21 mouse cellular contexts compared by ENCODE assay signal in genomic region chr5:53202748-53203147, GRCm38 (mm10). TPM values are rescaled to one million over a fixed set of nuclear protein-coding genes. Genes with fewer than 3 reads are reported as not detected.
DNase-seq lines count a peak whose midpoint lies in the region; ATAC-seq and TF ChIP-seq lines count a peak whose summit lies in the region.
"Had no signal": no experiment of that assay in that cellular context is flagged by ENCODE, and none has a peak within 500 bp of the region (broad histone marks: within the 10 kb centered on the region; RNA-seq: fewer than 3 reads in every experiment).

No protein-coding gene starts in this region.

- TF ChIP-seq CTCF in intestine, postnatal 0 days (IDR thresholded peaks at IDR 0.05; ENCODE audit: low read depth) = no peak

- no peak overlapping the region for H3K4me2 ChIP-seq in intestine, postnatal 0 days (replicated peaks; ENCODE audit: low read depth)
- H3K4me2 ChIP-seq: embryonic facial prominence, embryonic 12.5 days; forebrain, embryonic 15.5 days; heart, embryonic 13.5 days; hindbrain, embryonic 12.5 days had no signal

- no peak overlapping the region for H3K27ac ChIP-seq in intestine, postnatal 0 days (ENCODE audit: low read depth, low read length)
- H3K27ac ChIP-seq: embryonic facial prominence, embryonic 12.5 days; forebrain, embryonic 15.5 days; heart, embryonic 13.5 days; hindbrain, embryonic 12.5 days had no signal

- no peaks in the 10 kb centered on the region for H3K27me3 ChIP-seq in intestine, postnatal 0 days (replicated peaks; ENCODE audit: control insufficient read depth, insufficient read depth, low read length)
- H3K27me3 ChIP-seq: CH12.LX; embryonic facial prominence, embryonic 12.5 days; forebrain, embryonic 15.5 days; heart, embryonic 13.5 days; hindbrain, embryonic 12.5 days had no signal

- no peaks in the 10 kb centered on the region for H3K9me3 ChIP-seq in intestine, postnatal 0 days (ENCODE audit: control insufficient read depth)
- H3K9me3 ChIP-seq: embryonic facial prominence, embryonic 12.5 days; forebrain, embryonic 15.5 days; heart, embryonic 13.5 days; hindbrain, embryonic 12.5 days had no signal

- 37% methylated on average over 8 of the region's 8 CpGs for WGBS in intestine, postnatal 0 days

- H3K36me3 ChIP-seq in intestine, postnatal 0 days (ENCODE audit: control insufficient read depth, insufficient read depth) = no peaks in the 10 kb centered on the region; the same call in 1 of the 2 replicates
- H3K36me3 ChIP-seq: embryonic facial prominence, embryonic 12.5 days; forebrain, embryonic 15.5 days; heart, embryonic 13.5 days; hindbrain, embryonic 12.5 days had no signal

- no peaks in the 10 kb centered on the region for H3K4me1 ChIP-seq in intestine, postnatal 0 days (replicated peaks; ENCODE audit: control insufficient read depth, insufficient read depth, low read length)
- H3K4me1 ChIP-seq: embryonic facial prominence, embryonic 12.5 days; heart, embryonic 13.5 days; hindbrain, embryonic 12.5 days had no signal

- no peak overlapping the region for H3K9ac ChIP-seq in intestine, postnatal 0 days (ENCODE audit: low read depth, low read length)
- H3K9ac ChIP-seq: embryonic facial prominence, embryonic 12.5 days; forebrain, embryonic 15.5 days; heart, embryonic 13.5 days; hindbrain, embryonic 12.5 days had no signal

- peak; percentile 82 for DNase-seq in gastrocnemius, adult 18-20 months (ENCODE audit: low spot score)
- no peak for DNase-seq in gastrocnemius, postnatal 10 days
- peak; percentile 3 for DNase-seq in NIH3T3 (ENCODE audit: low read depth)
- peak; percentile 60 to 70 for DNase-seq in gastrocnemius, adult 8-10 months (ENCODE audit: low spot score in 2 of 2)
- no peak for DNase-seq in adrenal gland, adult 8-10 months
- DNase-seq: adrenal gland, adult 2 months; adrenal gland, postnatal 36 days; cerebellum, adult 11-12 months; cerebellum, postnatal 14 days; heart, adult 11 months; heart, postnatal 36 days; kidney, adult 11 months had no signal

- ATAC-seq in megakaryocyte progenitor cell, adult 5-6 weeks (replicated peaks; ENCODE audit: poor library complexity) = peak; percentile 57
- ATAC-seq in intestine, postnatal 0 days = no peak
- ATAC-seq: forebrain, embryonic 15.5 days; hindbrain, embryonic 16.5 days; inflammation-experienced regulatory T-cells, adult 6 months had no signal

- no peak overlapping the region for H3K4me3 ChIP-seq in intestine, postnatal 0 days (ENCODE audit: low read depth, low read length)
- H3K4me3 ChIP-seq: embryonic facial prominence, embryonic 12.5 days; forebrain, embryonic 15.5 days; heart, embryonic 13.5 days; hindbrain, embryonic 12.5 days had no signal

RNA-seq across cellular contexts. Expression of gene Sel1l3, which starts 11.0 kb away (rescaled TPM):
- total RNA-seq in gastrocnemius, adult 18-20 months (2021) = 10 to 100 TPM; 52.0 to 54.8 TPM
- 10 to 100 TPM; 92.0 to 94.9 TPM for total RNA-seq in gastrocnemius, postnatal 10 days (2021)
- total RNA-seq in gastrocnemius, adult 8-10 months (2022) = 10 to 100 TPM; 41.5 to 51.2 (median 49.4) TPM
- not detected in 2 replicates for total RNA-seq in megakaryocyte progenitor cell, adult 5-6 weeks (2015)
- total RNA-seq in megakaryocyte progenitor cell, adult 5-6 weeks (2017) = 0.03 TPM in 1 of 2 replicates, not detected in the other
- 16.2 and 17.2 TPM in 2 replicates for polyA plus RNA-seq in intestine, postnatal 0 days (2015; fragmentation: Nextera tagmentation; extraction: Ambion mirVana)
- 1 to 10 TPM; 1.5 to 3.9 (median 2.1) TPM for total RNA-seq in adrenal gland, adult 8-10 months (2022)

Comparison
In these comparisons a context has a peak if more than half of its experiments do, and no peak if none do; other contexts are left out.
1. DNase-seq: peak in gastrocnemius, adult 18-20 months (single experiment), NIH3T3 (single experiment) and gastrocnemius, adult 8-10 months (2 of 2); none in gastrocnemius, postnatal 10 days (single experiment) and adrenal gland, adult 8-10 months (single experiment).
2. RNA of gene Sel1l3, which starts 11.0 kb away (total RNA-seq): 92.0 to 94.9 TPM in gastrocnemius, postnatal 10 days, 52.0 to 54.8 TPM in gastrocnemius, adult 18-20 months and 41.5 to 51.2 TPM in gastrocnemius, adult 8-10 months; 1.5 to 3.9 TPM in adrenal gland, adult 8-10 months and 0.03 TPM in megakaryocyte progenitor cell, adult 5-6 weeks; every median in the first group is over 4 times any median in the second.